Mouse (Mus musculus) hindbrain, embryonic 13.5 days (tissue): ENCODE results near the gene Cox7a1. TPM values are rescaled to one million over a fixed set of nuclear protein-coding genes. Genes with fewer than 3 reads are reported as not detected.
A peak's percentile ranks its signal among the peaks of the same experiment; 100 is the strongest.

Source experiments
- ATAC-seq: fragments of 200-750 bp; cut with Nextera tagmentation; 2 replicates; pipeline ENCODE4 v1.8.0; 2017; ENCODE audit warnings: moderate TSS enrichment; ENCODE audit not compliant: low FRiP score
- H3K27ac ChIP-seq: fragments of 300-500 bp; sonication (generic); 2 replicates; pipeline ENCODE4 v1.5.1; 2015; ENCODE audit warnings: inconsistent platforms, mild to moderate bottlenecking, moderate library complexity
- H3K27me3 ChIP-seq: fragments of 300-500 bp; sonication (generic); 2 replicates; pipeline ENCODE4 v1.6.1; 2015; ENCODE audit warnings: mild to moderate bottlenecking, inconsistent platforms
- H3K36me3 ChIP-seq: fragments of 300-500 bp; sonication (generic); 2 replicates; pipeline ENCODE4 v1.6.1; 2015; ENCODE audit warnings: mild to moderate bottlenecking, inconsistent platforms
- H3K4me1 ChIP-seq: fragments of 300-500 bp; sonication (generic); replicated peaks from 2 replicates; pipeline ENCODE4 v1.6.1; 2015; ENCODE audit warnings: inconsistent platforms
- H3K4me2 ChIP-seq: fragments of 300-500 bp; sonication (generic); 2 replicates; pipeline ENCODE4 v1.6.1; 2015; ENCODE audit warnings: inconsistent platforms, mild to moderate bottlenecking, moderate library complexity
- H3K4me3 ChIP-seq: fragments of 300-500 bp; sonication (generic); 2 replicates; pipeline ENCODE4 v1.5.1; 2015; ENCODE audit warnings: mild to moderate bottlenecking, inconsistent platforms
- H3K9ac ChIP-seq: fragments of 300-500 bp; sonication (generic); 2 replicates; pipeline ENCODE4 v1.6.1; 2015; ENCODE audit warnings: mild to moderate bottlenecking, inconsistent platforms
- H3K9me3 ChIP-seq: fragments of 300-500 bp; sonication (generic); 2 replicates; pipeline ENCODE4 v1.6.1; 2016; ENCODE audit warnings: inconsistent platforms
- WGBS: fragments of 180-500 bp; shearing (Covaris S2); methylation state at CpG from one replicate; pipeline ENCODE4 v1.1.7; 2015; 5-methylcytosine and 5-hydroxymethylcytosine counted together
- polyA plus RNA-seq: library from polyadenylated mRNA; unstranded; fragments of >200 nt; fragmentation: Nextera tagmentation; extraction: Ambion mirVana; gene quantifications from 2 replicates; pipeline ENCODE4 v1.2.1, GENCODE M21; 2015

Gene Cox7a1
- polyA plus RNA-seq = 4.5 and 8.0 TPM in 2 replicates

DNA sequence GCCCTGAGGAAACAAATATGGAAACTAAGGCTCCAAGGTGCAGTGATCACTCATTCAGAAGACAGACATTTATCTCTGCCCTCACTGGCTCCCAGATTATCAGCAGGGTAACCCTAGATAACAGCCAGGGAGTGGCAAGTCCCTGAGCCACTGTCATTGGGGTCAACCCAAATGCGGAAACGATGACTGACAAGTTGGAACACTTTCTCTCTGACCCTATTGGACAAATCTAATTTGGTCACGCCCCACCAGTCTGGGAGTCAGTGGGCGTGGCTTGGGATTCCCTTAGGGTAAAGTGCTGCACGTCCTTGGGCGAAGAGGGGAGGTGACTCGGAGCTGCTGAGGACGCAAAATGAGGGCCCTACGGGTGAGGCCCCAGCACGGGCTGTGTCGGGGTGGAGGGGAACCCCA lies at the start of gene Cox7a1:
TSS of gene Cox7a1 (plus strand) at position 266 of the 411 bp plus-strand sequence.
- Histone ChIP-seq H3K4me1 (peaks cover 11% of the 10 kb centered on the region), H3K9ac (peak within 1 kb of the TSS; percentile 2; the same call in 1 of the 2 replicates)

DNA sequence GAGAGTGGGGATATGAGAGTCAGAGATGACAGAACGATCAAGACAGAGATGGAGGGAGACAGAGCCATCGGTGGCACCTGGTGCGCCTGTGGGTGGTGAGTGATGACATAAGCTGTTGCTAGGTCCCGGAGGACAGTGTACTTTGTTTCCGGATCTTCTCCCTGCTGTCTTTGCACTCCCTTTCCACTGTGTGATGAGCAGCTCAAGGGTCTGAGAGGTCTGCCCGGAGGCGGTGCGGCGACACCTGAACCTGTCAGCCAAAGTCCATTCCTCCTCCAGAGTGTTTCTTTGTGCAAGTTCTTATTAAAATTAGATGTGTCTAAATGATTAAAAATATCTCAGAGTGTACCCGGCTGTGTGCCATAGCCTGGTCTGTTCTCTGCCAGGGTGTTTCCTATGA lies 47.1 kb upstream of the Cox7a1 start:
- Histone ChIP-seq H3K4me2 (no peak overlapping the region), H3K27ac (no peak overlapping the region), H3K36me3 (peaks cover 77% of the 10 kb centered on the region), H3K9ac (no peak overlapping the region), H3K9me3 (0 out of 2 replicates have a peak, but pooled peaks cover 2% of the 10 kb centered on the region), H3K27me3 (no peaks in the 10 kb centered on the region), H3K4me3 (no peak overlapping the region), H3K4me1 (no peaks in the 10 kb centered on the region)
- WGBS = 90% methylated on average over 10 of the region's 10 CpGs
- no peak for ATAC-seq

More for the DNA sequence above, at the start of gene Cox7a1:
- Histone ChIP-seq H3K27ac (no peak within 1 kb of the TSS), H3K9me3 (no peaks in the 10 kb centered on the region), H3K4me2 (peak within 1 kb of the TSS; percentile 45), H3K36me3 (peaks cover 44% of the 10 kb centered on the region), H3K4me3 (peak within 1 kb of the TSS; percentile 6), H3K27me3 (no peaks in the 10 kb centered on the region)
- no peak; the same call in 1 of the 2 replicates for ATAC-seq
- 1% methylated on average over 11 of the region's 11 CpGs for WGBS

DNA sequence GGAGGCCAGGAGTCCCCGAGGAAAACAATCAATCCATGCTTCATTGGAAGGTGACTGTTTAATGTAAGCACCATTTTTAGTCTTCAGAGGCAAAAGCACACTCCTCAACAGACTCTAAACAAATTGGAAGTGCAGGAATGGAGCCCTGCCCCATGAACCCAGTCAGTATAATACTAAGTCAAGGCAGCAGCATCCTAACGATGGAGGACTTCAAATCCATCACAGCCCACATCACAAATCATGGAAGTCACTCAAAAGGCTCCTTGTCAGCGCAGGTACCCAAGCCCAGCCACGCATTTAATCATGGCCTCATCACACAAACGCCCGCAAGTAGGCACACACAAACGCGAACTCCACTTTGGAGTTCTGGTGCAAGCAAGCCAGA lies 40.8 kb upstream of the Cox7a1 start:
- Histone ChIP-seq H3K9ac (peak overlapping the region; percentile 75), H3K4me3 (peak overlapping the region; percentile 56), H3K36me3 (peaks cover 38% of the 10 kb centered on the region), H3K4me2 (peak overlapping the region; percentile 59), H3K4me1 (peaks cover 10% of the 10 kb centered on the region), H3K27me3 (no peaks in the 10 kb centered on the region), H3K9me3 (peaks cover 12% of the 10 kb centered on the region; the same call in 1 of the 2 replicates), H3K27ac (peak overlapping the region; percentile 90)
- 16% methylated on average over 8 of the region's 8 CpGs for WGBS
- no peak; the same call in 1 of the 2 replicates for ATAC-seq

DNA sequence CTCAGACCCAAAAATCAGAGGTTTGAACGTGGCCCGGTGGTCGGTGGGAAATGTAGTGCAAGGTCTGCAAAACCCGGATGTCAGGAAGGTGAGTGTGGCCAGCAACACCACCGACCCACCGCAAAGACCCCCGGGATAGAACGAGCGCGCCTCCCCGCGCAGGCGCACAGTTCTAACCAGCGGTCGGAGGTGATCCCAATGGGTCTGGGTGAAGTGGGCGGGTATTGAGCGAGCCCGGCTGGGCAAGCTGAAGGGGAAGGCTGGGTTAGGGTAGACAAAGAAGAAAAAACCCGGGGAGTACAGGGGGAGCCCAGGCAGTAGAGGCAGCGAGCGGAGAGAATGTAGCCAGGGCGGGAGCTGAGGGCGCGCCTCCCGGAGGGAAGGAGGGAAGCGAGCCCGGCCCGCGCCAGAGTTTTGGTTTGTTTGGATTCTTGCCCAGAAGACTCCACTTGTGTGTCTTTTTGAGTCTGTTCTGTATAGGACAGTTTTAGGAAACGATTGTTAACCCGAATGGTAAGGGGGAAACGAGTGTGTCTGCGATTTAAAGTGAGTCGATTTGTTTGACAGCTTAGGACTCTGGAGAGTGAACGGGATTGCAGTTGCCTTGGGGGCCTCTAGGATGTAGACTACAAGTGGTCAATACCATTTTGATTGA lies 40.3 kb upstream of the Cox7a1 start:
- peaks cover 14% of the 10 kb centered on the region; the same call in 1 of the 2 replicates for H3K9me3 ChIP-seq
- H3K4me1 ChIP-seq = peaks cover 10% of the 10 kb centered on the region
- H3K36me3 ChIP-seq = peaks cover 40% of the 10 kb centered on the region
- H3K4me2 ChIP-seq = peak overlapping the region; percentile 59
- ATAC-seq = peak; percentile 97
- WGBS = 3% methylated on average over 35 of the region's 35 CpGs
- H3K9ac ChIP-seq = peak overlapping the region; percentile 75
- no peaks in the 10 kb centered on the region for H3K27me3 ChIP-seq
- peak overlapping the region; percentile 56 for H3K4me3 ChIP-seq
- peak overlapping the region; percentile 90 for H3K27ac ChIP-seq

DNA sequence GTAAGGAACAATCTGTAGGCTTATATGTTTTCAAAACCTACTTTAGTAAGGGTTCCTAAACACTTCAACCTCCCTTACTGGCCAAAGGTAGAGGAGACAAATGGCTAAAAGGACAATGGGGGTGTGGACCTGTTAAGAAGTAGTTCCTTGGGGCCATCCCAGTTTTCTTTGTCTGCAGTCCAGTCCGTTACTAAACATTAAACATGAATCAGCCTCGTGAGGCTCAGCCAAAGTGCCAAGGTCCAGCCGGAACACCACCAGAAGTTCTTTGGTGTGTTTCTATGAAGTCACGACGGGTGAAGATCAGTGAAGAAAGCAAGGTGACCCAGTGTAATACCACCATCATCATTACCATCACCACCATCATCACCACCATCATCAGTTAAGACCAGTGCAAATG lies 36.9 kb upstream of the Cox7a1 start:
- peaks cover 38% of the 10 kb centered on the region for H3K9me3 ChIP-seq
- H3K4me2 ChIP-seq = no peak overlapping the region
- peaks cover 10% of the 10 kb centered on the region for H3K4me1 ChIP-seq
- no peaks in the 10 kb centered on the region for H3K27me3 ChIP-seq
- 95% methylated on average over 5 of the region's 5 CpGs for WGBS
- ATAC-seq = no peak
- no peak overlapping the region for H3K27ac ChIP-seq
- H3K4me3 ChIP-seq = no peak overlapping the region
- peaks cover 54% of the 10 kb centered on the region for H3K36me3 ChIP-seq
- H3K9ac ChIP-seq = no peak overlapping the region

DNA sequence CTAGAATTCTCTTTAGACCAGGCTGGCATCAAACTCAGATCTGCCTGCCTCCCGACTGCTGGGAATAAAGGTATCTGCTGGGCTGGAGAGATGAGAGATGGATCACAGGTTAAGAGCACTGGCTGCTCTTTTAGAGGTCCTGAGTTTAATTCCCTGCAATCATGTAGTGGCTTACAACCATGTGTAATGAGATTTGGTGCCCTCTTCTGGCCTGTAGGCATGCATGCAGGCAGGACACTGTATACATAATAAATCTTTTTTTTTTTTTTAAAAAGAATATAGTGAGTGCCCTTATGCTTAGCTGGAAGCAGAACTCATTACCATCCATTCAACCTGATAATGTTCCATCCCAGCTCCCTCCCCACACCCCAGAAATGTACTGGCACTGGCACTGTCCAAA lies 29.9 kb upstream of the Cox7a1 start:
- H3K27ac ChIP-seq = no peak overlapping the region
- no peak for ATAC-seq
- H3K9ac ChIP-seq = no peak overlapping the region
- 97% methylated on average over 1 of the region's 1 CpGs for WGBS
- peaks cover 86% of the 10 kb centered on the region for H3K9me3 ChIP-seq
- no peak overlapping the region for H3K4me3 ChIP-seq
- H3K27me3 ChIP-seq = no peaks in the 10 kb centered on the region
- H3K4me1 ChIP-seq = no peaks in the 10 kb centered on the region
- H3K4me2 ChIP-seq = no peak overlapping the region
- peaks cover 88% of the 10 kb centered on the region for H3K36me3 ChIP-seq

DNA sequence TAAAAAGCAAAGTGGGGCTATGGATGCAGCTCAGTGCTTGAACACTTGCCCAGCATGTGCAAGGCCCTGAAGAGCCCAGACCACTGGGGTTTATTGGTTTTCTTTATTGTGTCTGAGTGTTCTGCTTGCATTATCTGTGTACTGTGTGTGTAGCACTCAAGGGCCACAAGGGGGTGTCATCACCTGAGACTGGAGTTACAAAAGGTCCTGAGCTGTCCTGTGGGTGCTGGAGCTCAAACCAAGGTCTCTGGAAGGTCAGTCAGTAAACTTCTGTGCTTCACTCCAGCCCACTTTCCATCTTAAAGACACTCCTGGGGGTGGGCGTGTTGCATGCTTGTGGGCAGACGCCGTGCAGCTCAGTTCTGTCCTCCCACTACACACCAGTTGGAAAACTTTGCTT lies 28.4 kb upstream of the Cox7a1 start:
- no peak overlapping the region for H3K9ac ChIP-seq
- no peaks in the 10 kb centered on the region for H3K4me1 ChIP-seq
- H3K36me3 ChIP-seq = peaks cover 86% of the 10 kb centered on the region
- H3K4me3 ChIP-seq = no peak overlapping the region
- WGBS = 96% methylated on average over 3 of the region's 3 CpGs
- H3K4me2 ChIP-seq = no peak overlapping the region
- no peak for ATAC-seq
- H3K9me3 ChIP-seq = peaks cover 87% of the 10 kb centered on the region
- H3K27ac ChIP-seq = no peak overlapping the region
- no peaks in the 10 kb centered on the region for H3K27me3 ChIP-seq

DNA sequence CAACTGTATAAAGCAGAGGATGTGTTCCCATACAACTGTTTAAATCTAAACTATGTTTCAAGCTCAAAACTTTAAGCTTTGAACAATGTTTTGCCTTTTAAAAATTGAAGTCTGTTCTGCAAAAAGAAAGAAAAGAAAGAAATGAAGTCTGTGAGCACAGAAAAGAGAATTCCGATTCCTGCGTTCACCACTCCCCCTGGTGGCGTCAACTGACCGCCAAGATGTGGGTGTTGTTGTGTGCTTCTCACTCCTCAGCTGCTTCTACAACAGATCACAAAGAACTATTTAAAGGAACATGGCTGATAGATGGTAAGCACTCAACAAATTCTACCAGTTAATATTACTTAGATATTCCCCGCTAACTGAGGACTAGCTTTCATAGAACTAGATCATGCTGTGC lies 20.8 kb upstream of the Cox7a1 start:
- WGBS = over 99% methylated on average over 5 of the region's 5 CpGs
- no peak overlapping the region for H3K4me2 ChIP-seq

DNA sequence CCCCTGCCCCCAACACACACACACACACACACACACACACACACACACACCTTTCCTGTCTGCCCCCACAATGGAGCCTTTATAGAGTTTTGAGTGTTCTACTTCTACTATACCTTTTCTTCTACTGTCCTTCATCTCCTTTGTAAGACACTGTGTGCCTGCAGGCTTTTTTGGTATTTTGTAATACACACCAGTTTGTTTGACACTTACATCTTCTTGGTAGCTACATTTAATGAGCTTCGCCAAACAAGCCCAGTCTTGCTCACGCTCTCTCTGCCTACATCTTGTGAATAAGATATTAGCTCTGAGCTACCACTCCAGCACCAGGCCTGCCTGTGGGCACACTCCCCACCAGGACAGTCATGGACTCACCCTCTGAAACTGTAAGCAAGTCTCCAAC lies 19.2 kb upstream of the Cox7a1 start:
- Histone ChIP-seq H3K27ac (no peak overlapping the region), H3K9me3 (peaks cover 58% of the 10 kb centered on the region), H3K4me1 (peaks cover 15% of the 10 kb centered on the region), H3K9ac (no peak overlapping the region), H3K4me2 (no peak overlapping the region), H3K27me3 (no peaks in the 10 kb centered on the region), H3K36me3 (peaks cover 71% of the 10 kb centered on the region), H3K4me3 (no peak overlapping the region)
- no peak for ATAC-seq
- WGBS = 99% methylated on average over 2 of the region's 2 CpGs

More for the DNA sequence above, 20.8 kb upstream of the Cox7a1 start:
- Histone ChIP-seq H3K9ac (no peak overlapping the region), H3K27me3 (no peaks in the 10 kb centered on the region), H3K4me3 (no peak overlapping the region), H3K36me3 (peaks cover 87% of the 10 kb centered on the region), H3K27ac (no peak overlapping the region), H3K4me1 (peaks cover 10% of the 10 kb centered on the region), H3K9me3 (peaks cover 72% of the 10 kb centered on the region)
- ATAC-seq = no peak

DNA sequence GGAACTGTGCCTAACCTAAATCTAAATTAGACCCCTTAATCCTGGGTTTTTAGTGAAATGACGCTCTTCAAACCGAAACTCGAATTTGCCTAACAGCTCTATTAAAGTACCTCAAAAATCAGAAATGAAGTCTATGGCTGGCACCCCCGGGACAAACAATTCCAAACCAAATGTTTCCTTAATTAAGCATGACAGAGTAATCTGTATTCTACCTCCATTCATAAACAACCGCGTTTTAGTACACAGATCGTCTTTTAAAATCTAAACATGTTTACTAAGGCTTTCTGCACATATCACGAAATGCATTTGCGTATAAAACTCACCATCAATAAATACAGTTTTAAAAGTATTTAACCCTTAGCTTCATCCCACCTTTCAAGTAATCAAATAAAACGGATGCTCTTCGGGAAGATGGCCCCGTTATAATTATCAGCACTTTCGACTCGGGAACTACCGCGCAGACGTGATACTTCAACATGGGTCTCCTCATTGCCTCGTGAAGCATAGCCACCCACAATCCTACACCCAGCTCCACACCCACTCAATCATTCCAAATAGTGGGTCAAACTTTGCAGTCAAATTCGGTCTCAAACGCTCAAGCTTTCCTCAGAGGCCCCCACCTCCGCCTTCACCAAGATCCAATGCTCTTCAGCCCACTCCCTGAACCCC lies 14.9 kb upstream of the Cox7a1 start:
- peak overlapping the region; percentile 92 for H3K27ac ChIP-seq
- peak; percentile 46 for ATAC-seq
- H3K9me3 ChIP-seq = peaks cover 18% of the 10 kb centered on the region
- peak overlapping the region; percentile 62 for H3K4me3 ChIP-seq
- H3K36me3 ChIP-seq = peaks cover 36% of the 10 kb centered on the region
- peak overlapping the region; percentile 61 for H3K4me2 ChIP-seq
- 1% methylated on average over 21 of the region's 21 CpGs for WGBS
- peak overlapping the region; percentile 79 for H3K9ac ChIP-seq
- H3K27me3 ChIP-seq = no peaks in the 10 kb centered on the region
- peaks cover 28% of the 10 kb centered on the region for H3K4me1 ChIP-seq

DNA sequence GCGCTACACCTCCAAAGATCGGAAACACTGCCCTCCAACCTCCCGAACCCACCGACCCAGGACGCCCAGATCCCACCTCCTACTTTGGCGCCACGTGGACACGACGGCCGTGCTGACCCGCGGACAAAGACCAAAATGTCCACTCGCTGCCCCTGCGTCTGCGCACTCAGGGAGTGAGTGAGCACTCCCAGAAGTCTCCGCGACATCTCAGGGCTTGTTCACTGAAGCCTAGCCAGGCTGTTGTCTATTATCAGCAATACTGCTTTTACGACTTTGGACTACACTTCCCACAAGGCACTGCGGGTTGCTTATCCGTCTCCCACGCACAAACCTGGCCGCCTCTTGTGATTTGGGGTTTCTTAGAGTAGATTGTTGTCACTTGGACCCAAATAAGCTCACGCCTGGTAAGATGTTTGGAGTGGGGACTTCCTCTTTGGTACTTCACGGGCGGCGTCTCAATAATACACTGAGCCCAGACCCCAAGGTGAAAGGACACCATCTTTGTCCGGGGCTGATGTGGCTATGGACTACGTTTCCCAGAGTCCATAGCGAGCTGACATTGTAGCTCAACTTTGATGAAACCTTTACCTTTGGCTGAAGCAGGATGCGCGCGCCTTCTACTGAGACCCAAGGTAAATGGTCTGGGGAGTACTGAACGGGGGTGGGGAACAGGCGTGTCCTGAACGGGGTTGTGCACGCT lies 14.2 kb upstream of the Cox7a1 start, which contains the start of gene Zfp146:
TSS of gene Zfp146 (minus strand) at position 168 of the 700 bp plus-strand sequence.
- Histone ChIP-seq H3K27ac (peak within 1 kb of the TSS; percentile 92), H3K9me3 (peaks cover 15% of the 10 kb centered on the region), H3K9ac (peak within 1 kb of the TSS; percentile 79), H3K4me3 (peak within 1 kb of the TSS; percentile 62), H3K36me3 (peaks cover 31% of the 10 kb centered on the region), H3K27me3 (no peaks in the 10 kb centered on the region), H3K4me1 (peaks cover 28% of the 10 kb centered on the region), H3K4me2 (peak within 1 kb of the TSS; percentile 77)
- under 1% methylated on average over 36 of the region's 36 CpGs for WGBS
- peak; percentile 96 for ATAC-seq
